Mouse (Mus musculus): ENCODE measurements at regions not wholly inside any gene's neighbourhood (a gene's known extent, or its start where the extent isn't known, plus 50 kb on each side); places are given as distances from the start of the nearest gene placed in this dataset.
"Not testable (repeated sequence)": the region's sequence is repeated elsewhere in the genome, so short reads cannot be mapped to it uniquely, and the experiment has no call there.

DNA sequence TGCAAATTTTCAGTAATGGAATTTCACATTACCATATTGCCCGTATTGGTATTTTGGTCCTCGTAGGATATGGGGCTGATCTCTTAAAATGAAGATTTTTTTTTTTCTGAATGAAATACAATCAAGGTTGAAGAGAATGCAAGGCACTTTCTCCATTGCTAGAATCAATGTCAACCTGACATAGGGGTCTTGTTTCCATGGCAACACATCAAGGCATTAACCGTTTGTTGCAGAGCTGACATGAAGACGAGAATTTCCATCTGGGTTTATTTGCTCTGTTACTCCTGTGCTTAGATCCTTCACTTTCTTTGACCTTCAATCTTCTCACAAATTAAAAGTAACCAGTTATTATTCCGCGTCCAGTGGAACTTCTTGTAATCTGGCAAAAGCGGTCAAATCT is 184.2 kb downstream of the Csl start:
- intact Hi-C loops (cut with DNase I) = loop anchor here (5.0 kb wide), 3 partner anchors 42 to 313 kb away; partner anchors contain the start of gene Dusp6

- intact Hi-C loops (cut with DNase I) = loop anchor here (2.0 to 5.0 kb wide), 4 partner anchors 41 to 412 kb away; partner anchors contain the start of gene Dusp6
Observed at GRCm38 (mm10) chr10:99576301-99576700, 183.2 kb downstream of the Csl start.

GRCm38 (mm10) chr10:99577041-99577681 is 182.3 kb downstream of the Csl start:
- intact Hi-C loops (cut with DNase I) = loop anchor here (1.0 to 5.0 kb wide), 5 partner anchors 40 to 412 kb away; partner anchors contain the start of gene Dusp6

- intact Hi-C loops (cut with DNase I) = loop anchor here (5.0 kb wide), 3 partner anchors 39 to 316 kb away; partner anchors contain the start of gene Dusp6
Observed at GRCm38 (mm10) chr10:99578366-99578765, 181.1 kb downstream of the Csl start.

DNA sequence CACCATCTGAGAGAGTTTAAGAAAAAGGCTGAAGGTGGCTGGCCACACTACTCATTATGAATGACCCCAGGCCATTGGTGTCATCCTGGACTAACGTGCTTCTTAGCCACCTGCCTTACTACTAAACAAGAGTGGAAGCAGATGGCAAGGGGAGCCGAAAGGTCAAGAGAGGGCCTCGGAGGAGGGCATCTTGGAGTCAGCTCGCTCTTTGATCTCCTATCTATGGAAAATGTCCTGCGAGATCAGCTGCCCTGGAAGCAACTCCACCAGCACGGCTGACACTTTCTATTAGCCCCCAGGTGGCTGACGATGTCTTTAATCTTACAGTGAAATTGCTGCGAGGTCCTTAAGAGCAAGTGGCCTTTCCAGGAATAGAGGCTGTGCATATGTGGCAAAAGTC is 179.3 kb downstream of the Csl start:
- intact Hi-C loops (cut with DNase I) = loop anchor here (10.0 kb wide), 1 partner anchor 475 kb away; the partner anchor contains the start of genes Galnt4 and Poc1b

DNA sequence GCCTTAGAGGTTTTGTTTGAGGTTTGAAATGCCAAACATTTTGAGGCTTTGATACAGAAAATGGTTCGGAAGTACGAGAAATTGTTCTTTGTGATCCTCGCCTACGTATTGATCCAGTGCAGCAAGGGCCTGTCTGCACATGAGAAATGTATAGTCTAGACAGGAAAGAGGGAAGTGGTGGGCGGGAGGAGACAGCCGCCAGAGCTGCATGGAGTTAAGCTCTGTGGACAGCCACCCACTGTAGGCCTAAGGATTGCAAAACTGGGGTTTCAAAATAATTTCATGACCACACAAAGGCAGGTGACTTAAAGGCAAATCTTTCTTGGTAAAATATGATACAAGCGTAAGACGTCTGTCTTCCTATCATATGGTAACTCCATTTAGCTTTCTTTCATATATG is 178.4 kb downstream of the Csl start:
- intact Hi-C loops (cut with DNase I) = loop anchor here (10.0 kb wide), 1 partner anchor 476 kb away; the partner anchor contains the start of genes Galnt4 and Poc1b

DNA sequence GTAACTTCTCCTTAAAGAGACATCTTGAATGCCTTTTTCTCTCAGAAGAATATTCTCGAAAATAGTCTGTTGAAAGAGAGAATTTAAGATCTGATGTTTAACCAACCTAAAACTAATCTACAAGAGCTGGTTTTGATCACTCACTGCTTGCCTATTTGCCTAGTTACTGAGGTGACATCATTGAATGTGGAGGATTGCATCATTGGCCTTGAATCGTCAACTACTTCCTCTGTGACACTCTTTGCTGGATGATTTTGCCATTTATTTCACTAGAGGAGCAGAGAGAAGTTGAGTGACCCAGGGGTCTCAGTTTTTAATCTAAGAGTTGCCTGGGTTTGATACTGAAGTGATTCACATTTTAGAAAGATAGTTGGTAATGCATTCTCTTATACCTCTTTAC is 174.6 kb downstream of the Csl start:
- intact Hi-C loops (cut with DNase I) = loop anchor here (10.0 kb wide), 1 partner anchor 480 kb away; the partner anchor contains the start of genes Galnt4 and Poc1b

- intact Hi-C loops (cut with DNase I) = no loop called here
Observed at GRCm38 (mm10) chr10:99592220-99592619, 167.2 kb downstream of the Csl start.

DNA sequence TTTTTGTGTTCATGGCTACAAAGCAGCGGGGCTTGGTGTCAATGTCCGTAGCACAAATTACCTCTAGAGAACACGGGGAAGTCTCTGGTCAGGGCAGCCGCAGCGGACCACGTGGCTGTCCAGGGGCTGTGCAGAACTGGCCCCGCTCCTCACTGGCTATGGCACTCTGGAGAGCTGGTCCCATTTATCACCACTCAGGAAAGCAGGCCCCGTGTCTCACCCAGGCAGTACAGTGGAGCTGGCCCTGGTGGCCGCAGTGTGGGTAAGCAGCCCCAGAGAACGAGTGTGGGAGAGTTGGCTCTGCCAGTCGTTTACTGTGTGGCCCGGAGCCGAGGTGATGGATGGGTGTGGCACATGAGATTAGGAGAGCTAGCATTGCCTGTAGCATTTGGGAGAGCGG is 163.8 kb downstream of the Csl start:
- intact Hi-C loops (cut with DNase I) = no loop called here

GRCm38 (mm10) chr10:99599142-99600120 is 160.0 kb downstream of the Csl start:
- intact Hi-C loops (cut with DNase I) = not testable (repeated sequence)

- intact Hi-C loops (cut with DNase I) = no loop called here
Observed at GRCm38 (mm10) chr10:99602331-99602730, 157.1 kb downstream of the Csl start.

DNA sequence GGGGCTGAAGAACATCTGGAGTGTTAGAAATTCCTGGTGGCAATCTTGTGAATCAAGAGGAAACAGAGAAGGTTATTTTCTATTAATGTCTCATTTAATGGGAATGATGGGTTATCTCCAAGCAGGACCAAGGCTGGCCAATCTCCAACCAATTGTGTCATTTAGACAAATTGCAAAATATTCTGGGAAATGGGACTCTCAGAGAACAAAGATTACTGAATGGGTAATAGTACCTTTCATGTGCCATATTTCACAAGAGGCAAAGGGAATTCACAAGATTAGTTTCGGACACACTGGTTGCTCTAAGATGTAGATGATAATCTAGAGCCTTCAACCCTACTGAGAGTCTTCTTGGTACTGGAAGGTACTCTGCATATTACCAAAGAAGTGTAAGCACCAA is 155.3 kb downstream of the Csl start:
- intact Hi-C loops (cut with DNase I) = no loop called here

- intact Hi-C loops (cut with DNase I) = no loop called here
Observed at GRCm38 (mm10) chr10:99608477-99608876, 151.0 kb downstream of the Csl start.

GRCm38 (mm10) chr10:99609420-99609819 is 150.0 kb downstream of the Csl start:
- intact Hi-C loops (cut with DNase I) = no loop called here

- intact Hi-C loops (cut with DNase I) = no loop called here
Observed at GRCm38 (mm10) chr10:99610890-99611289, 148.6 kb downstream of the Csl start.

GRCm38 (mm10) chr10:99614392-99615249 is 144.8 kb downstream of the Csl start:
- intact Hi-C loops (cut with DNase I) = loop anchor here (5.0 kb wide), 1 partner anchor 37 kb away; no protein-coding TSS in a partner anchor

DNA sequence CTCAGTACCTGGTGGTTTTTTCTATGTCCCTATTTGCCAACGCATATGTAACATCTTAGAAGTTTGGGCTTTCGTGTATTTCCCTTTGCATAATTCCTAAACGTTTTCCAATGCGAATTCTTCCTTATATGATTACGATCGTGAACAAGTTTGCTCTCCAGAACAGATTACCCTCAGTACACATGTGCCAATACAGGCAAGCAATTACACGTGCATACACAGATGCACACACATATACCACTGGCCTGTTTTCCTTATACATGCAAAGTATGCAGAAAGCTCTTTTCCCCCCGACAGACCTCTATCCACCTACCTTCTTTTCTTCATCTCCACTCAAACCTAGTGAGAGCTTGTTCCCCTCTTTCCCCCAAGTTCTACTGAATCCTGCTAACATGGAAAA is 144.1 kb downstream of the Csl start:
- intact Hi-C loops (cut with DNase I) = loop anchor here (5.0 kb wide), 1 partner anchor 38 kb away; no protein-coding TSS in a partner anchor

DNA sequence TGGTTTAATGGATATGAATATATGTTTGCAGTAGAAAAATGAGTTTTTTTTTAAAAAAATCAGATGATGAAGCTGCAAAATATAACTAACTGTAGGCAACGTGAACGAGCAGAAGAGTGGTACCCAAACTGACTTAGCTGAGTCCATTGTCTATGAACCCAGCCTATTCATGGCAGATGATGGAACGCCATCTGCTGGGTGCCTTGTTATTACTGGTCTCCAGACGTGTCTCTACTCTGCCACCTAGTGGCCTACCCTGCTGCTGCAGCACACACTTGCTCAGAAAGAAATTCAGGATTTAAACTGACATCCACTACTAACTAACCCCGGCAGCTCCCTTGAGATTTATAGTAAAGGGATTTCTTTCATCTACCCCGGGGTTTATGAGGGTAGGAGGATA is 143.7 kb downstream of the Csl start:
- intact Hi-C loops (cut with DNase I) = loop anchor here (5.0 kb wide), 1 partner anchor 38 kb away; no protein-coding TSS in a partner anchor

- intact Hi-C loops (cut with DNase I) = loop anchor here (2.0 to 5.0 kb wide), 3 partner anchors 40 to 521 kb away; no protein-coding TSS in a partner anchor
Observed at GRCm38 (mm10) chr10:99617623-99618022, 141.8 kb downstream of the Csl start.

GRCm38 (mm10) chr10:99619421-99620151 is 139.9 kb downstream of the Csl start:
- intact Hi-C loops (cut with DNase I) = loop anchor here (2.0 to 5.0 kb wide), 3 partner anchors 42 to 523 kb away; no protein-coding TSS in a partner anchor

Measured in adrenal gland (tissue).